Mouse (Mus musculus) CH12.LX (cell line): ENCODE results near the gene Cfap54. TPM values are rescaled to one million over a fixed set of nuclear protein-coding genes. Genes with fewer than 3 reads are reported as not detected.
A peak's percentile ranks its signal among the peaks of the same experiment; 100 is the strongest.

ENCODE experiments used
- DNase-seq: peaks from one replicate; pipeline ENCODE4 v3.0.0-alpha.2; 2013; ENCODE audit errors: extremely low read depth
- H3K27ac ChIP-seq: 2 replicates; pipeline ENCODE4 v1.5.1; 2012; ENCODE audit warnings: low read depth, mild to moderate bottlenecking, control low read depth, moderate library complexity; ENCODE audit not compliant: insufficient read depth
- H3K27me3 ChIP-seq: replicated peaks from 2 replicates; pipeline ENCODE3; 2012; ENCODE audit warnings: inconsistent platforms
- H3K36me3 ChIP-seq, 2 experiments: replicated peaks in 1 of 2; 2 replicates each; pipeline versions ENCODE3 to v1.6.1; 2012; ENCODE audit warnings: inconsistent platforms in 1 of 2, low read length in 1 of 2, mild to moderate bottlenecking in 1 of 2, mixed read lengths in 1 of 2, moderate library complexity in 1 of 2; ENCODE audit not compliant: control insufficient read depth in 1 of 2, insufficient read depth in 1 of 2
- H3K4me1 ChIP-seq, 2 experiments: 2 replicates each; pipeline ENCODE4 v1.6.1; 2012; ENCODE audit warnings: inconsistent platforms in 1 of 2, moderate library complexity in 1 of 2; ENCODE audit not compliant: insufficient read depth in 2 of 2, control insufficient read depth in 1 of 2
- H3K4me2 ChIP-seq: 2 replicates; pipeline ENCODE4 v1.6.1; 2012; ENCODE audit warnings: low read depth, mild to moderate bottlenecking, control low read depth; ENCODE audit not compliant: poor library complexity, insufficient read depth, severe bottlenecking
- H3K4me3 ChIP-seq, 3 experiments: fragments of 150-350 bp in 1 of 3; sonication (generic) in 1 of 3; replicated peaks in 1 of 3; 2 replicates each; pipeline versions ENCODE3 to v1.5.1; 2011 to 2012; ENCODE audit warnings: low read depth in 2 of 3, low read length in 2 of 3, mild to moderate bottlenecking in 2 of 3, moderate library complexity in 2 of 3, control low read depth in 1 of 3, improper control_type of control experiment in 1 of 3, inconsistent platforms in 1 of 3, mixed read lengths in 1 of 3; ENCODE audit not compliant: poor library complexity in 1 of 3
- H3K79me2 ChIP-seq: replicated peaks from 2 replicates; pipeline ENCODE4 v1.6.1; 2012; ENCODE audit warnings: mild to moderate bottlenecking, moderate library complexity; ENCODE audit not compliant: control insufficient read depth, poor library complexity, insufficient read depth, severe bottlenecking; ENCODE audit errors: extremely low read depth
- H3K9ac ChIP-seq: 2 replicates; pipeline ENCODE4 v1.6.1; 2012; ENCODE audit warnings: low read depth, mild to moderate bottlenecking, control low read depth, moderate library complexity; ENCODE audit not compliant: insufficient read depth
- H3K9me3 ChIP-seq: replicated peaks from 2 replicates; pipeline ENCODE3; 2012; ENCODE audit warnings: low read length, inconsistent platforms, mixed read lengths
- E2F4 ChIP-seq: IDR thresholded peaks from 2 replicates; pipeline ENCODE4 v1.6.1; 2011; ENCODE audit warnings: low read depth, low read length, improper control_type of control experiment; ENCODE audit not compliant: insufficient replicate concordance
- EP300 ChIP-seq: IDR thresholded peaks from 2 replicates; pipeline ENCODE4 v1.6.1; 2011; ENCODE audit warnings: low read length, improper control_type of control experiment
- ETS1 ChIP-seq: conservative IDR thresholded peaks from 2 replicates; pipeline ENCODE4 v1.6.1; 2012; ENCODE audit warnings: low read depth, mild to moderate bottlenecking, inconsistent platforms, low read length, improper control_type of control experiment, moderate library complexity
- GABPA ChIP-seq: IDR thresholded peaks from 2 replicates; pipeline ENCODE4 v1.6.1; 2012; ENCODE audit warnings: low read depth, low read length, improper control_type of control experiment, inconsistent platforms; ENCODE audit not compliant: insufficient replicate concordance
- HCFC1 ChIP-seq: IDR thresholded peaks from 2 replicates; pipeline ENCODE4 v1.6.1; 2012; ENCODE audit warnings: low read depth, mild to moderate bottlenecking, inconsistent platforms, low read length, improper control_type of control experiment
- KAT2A ChIP-seq: IDR thresholded peaks from 2 replicates; pipeline ENCODE4 v1.6.1; 2012; ENCODE audit warnings: low read length, improper control_type of control experiment, inconsistent platforms; ENCODE audit not compliant: insufficient replicate concordance
- MAFK ChIP-seq: IDR thresholded peaks from 2 replicates; pipeline ENCODE4 v1.6.1; 2011; ENCODE audit warnings: low read length, improper control_type of control experiment; ENCODE audit not compliant: insufficient replicate concordance
- MAX ChIP-seq: IDR thresholded peaks from 2 replicates; pipeline ENCODE4 v1.6.1; 2011; ENCODE audit warnings: low read length, improper control_type of control experiment
- MXI1 ChIP-seq: IDR thresholded peaks from 2 replicates; pipeline ENCODE4 v1.6.1; 2011; ENCODE audit warnings: mild to moderate bottlenecking, low read depth, low read length, improper control_type of control experiment
- NELFE ChIP-seq: IDR thresholded peaks from 2 replicates; pipeline ENCODE4 v1.6.1; 2011; ENCODE audit warnings: low read depth, low read length, improper control_type of control experiment
- NRF1 ChIP-seq: IDR thresholded peaks from 2 replicates; pipeline ENCODE4 v1.6.1; 2014; ENCODE audit warnings: low read depth, mild to moderate bottlenecking, inconsistent platforms, low read length, improper control_type of control experiment, moderate library complexity
- PAX5 ChIP-seq: IDR thresholded peaks from 2 replicates; pipeline ENCODE4 v1.6.1; 2012; ENCODE audit warnings: low read length, inconsistent platforms, mixed read lengths
- SIN3A ChIP-seq: IDR thresholded peaks from 2 replicates; pipeline ENCODE4 v1.6.1; 2012; ENCODE audit warnings: low read length, improper control_type of control experiment, inconsistent platforms
- SMC3 ChIP-seq: IDR thresholded peaks from 2 replicates; pipeline ENCODE4 v1.6.1; 2011; ENCODE audit warnings: low read depth, low read length, improper control_type of control experiment
- USF1 ChIP-seq: IDR thresholded peaks from 2 replicates; pipeline ENCODE4 v1.6.1; 2014; ENCODE audit warnings: low read depth, mild to moderate bottlenecking, inconsistent platforms, low read length, improper control_type of control experiment
- ZNF384 ChIP-seq: IDR thresholded peaks from 2 replicates; pipeline ENCODE4 v1.6.1; 2012; ENCODE audit warnings: low read depth, low read length, improper control_type of control experiment, inconsistent platforms
- dilution Hi-C: fragments of 300-500 bp; cut with MboI; formaldehyde crosslinking; loops from 2 replicates; pipeline ENCODE4 v1.14.3; 2020; ENCODE audit warnings: low sequenced_read_pairs; ENCODE audit not compliant: extremely low pct_unique_long_range_greater_than_20kb, extremely low pct_ligation_motif_present
- in situ Hi-C: fragments of 300-500 bp; cut with MboI; formaldehyde crosslinking; loops from 3 replicates; pipeline ENCODE4 v1.14.3; 2019; ENCODE audit warnings: low sequenced_read_pairs, low pct_ligation_motif_present, low pct_unique_long_range_greater_than_20kb, mixed read lengths
- polyA plus RNA-seq: library from polyadenylated mRNA; unstranded; fragments of >175 nt; gene quantifications from 2 replicates; pipeline ENCODE4 v1.2.1, GENCODE M21; 2012; ENCODE audit warnings: low read depth; ENCODE audit not compliant: insufficient read length
- total RNA-seq, 2 experiments: library from RNA; depleted of rRNA; stranded (reverse); fragments of 300-350 nt in 1 of 2; fragments of >200 nt in 1 of 2; gene quantifications; 2 replicates each; pipeline ENCODE4 v1.2.3; 2012 to 2014

The Cfap54 gene
- total and polyA plus RNA-seq, 3 experiments, result 0.38 to 1.3 (median 1.3) TPM

DNA sequence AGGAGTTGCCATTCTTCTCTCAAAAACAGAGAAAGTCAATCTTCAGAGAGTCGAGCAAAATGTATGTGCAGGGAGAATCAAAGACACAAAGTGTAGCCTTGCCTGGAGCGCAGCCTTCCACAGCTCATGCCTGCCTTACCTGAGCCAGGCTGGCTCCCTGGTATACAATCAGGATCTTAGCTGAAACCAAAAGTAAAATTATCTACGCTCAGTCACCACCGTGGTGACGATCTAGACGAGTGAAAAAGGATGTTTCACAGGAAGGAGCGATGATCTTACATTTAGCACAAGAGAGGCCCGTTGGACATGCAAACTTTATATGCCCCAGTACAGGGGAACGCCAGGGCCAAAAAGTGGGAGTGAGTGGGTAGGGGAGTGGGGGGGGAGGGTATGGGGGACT lies 75.0 kb downstream of the Cfap54 start:
- no peaks in the 10 kb centered on the region for H3K79me2 ChIP-seq
- H3K36me3 ChIP-seq, result no peaks in the 10 kb centered on the region
- H3K4me1 ChIP-seq, result peaks cover 3 to 10% of the 10 kb centered on the region in 2 experiments; a peak in 3 of 4 replicates
- DNase-seq, result peak; percentile 3
- in situ Hi-C loops, result loop anchor here (25.0 kb wide), 3 partner anchors 319 to 1744 kb away; no protein-coding TSS in a partner anchor
- no peak overlapping the region for H3K27ac ChIP-seq
- TF ChIP-seq SMC3 (no peak), MAFK (no peak), GABPA (no peak), MXI1 (no peak), KAT2A (no peak), ETS1 (no peak), USF1 (no peak), HCFC1 (no peak), EP300 (no peak), ZNF384 (no peak)
- H3K27me3 ChIP-seq, result no peaks in the 10 kb centered on the region
- peak overlapping the region in 2 of 3 experiments; percentile 28 to 51 for H3K4me3 ChIP-seq
- H3K9me3 ChIP-seq, result no peaks in the 10 kb centered on the region
- H3K4me2 ChIP-seq, result peak overlapping the region; percentile 88
- peak overlapping the region; percentile 17; the same call in 1 of the 2 replicates for H3K9ac ChIP-seq
- dilution Hi-C loops, result no loop called here

DNA sequence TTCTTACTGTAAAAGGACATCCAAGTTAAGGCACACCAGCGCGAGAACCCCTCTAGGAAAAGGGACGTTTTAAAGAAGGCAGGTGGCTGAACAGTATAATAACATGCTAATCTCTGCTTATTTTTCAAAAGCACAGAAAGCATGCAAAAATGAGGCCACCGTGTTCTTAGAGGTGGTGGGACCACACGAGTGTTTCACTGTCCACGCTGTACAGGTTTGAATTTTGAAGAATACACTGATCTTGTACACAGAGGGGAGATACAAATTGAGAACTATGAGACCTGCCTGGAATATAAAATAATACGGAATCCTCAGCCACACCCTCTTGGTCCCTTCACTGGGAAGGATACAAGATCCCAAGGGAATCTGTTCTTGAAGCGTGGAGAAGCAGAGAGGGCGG lies 82.9 kb downstream of the Cfap54 start:
- H3K27ac ChIP-seq, result no peak overlapping the region
- H3K9me3 ChIP-seq, result no peaks in the 10 kb centered on the region
- no peak for DNase-seq
- H3K4me3 ChIP-seq, result no peak overlapping the region
- no peaks in the 10 kb centered on the region for H3K79me2 ChIP-seq
- no peak overlapping the region for H3K4me2 ChIP-seq
- H3K36me3 ChIP-seq, result no peaks in the 10 kb centered on the region
- peaks cover 11 to 14% of the 10 kb centered on the region in 2 experiments; a peak in 2 of 4 replicates for H3K4me1 ChIP-seq
- in situ Hi-C loops (no loop called here), dilution Hi-C loops (no loop called here)
- no peaks in the 10 kb centered on the region for H3K27me3 ChIP-seq
- TF ChIP-seq MXI1, result no peak
- no peak for TF ChIP-seq E2F4
- TF ChIP-seq ZNF384, result no peak
- no peak for TF ChIP-seq PAX5
- no peak for TF ChIP-seq MAX
- no peak for TF ChIP-seq KAT2A
- no peak for TF ChIP-seq GABPA
- H3K9ac ChIP-seq, result no peak overlapping the region

DNA sequence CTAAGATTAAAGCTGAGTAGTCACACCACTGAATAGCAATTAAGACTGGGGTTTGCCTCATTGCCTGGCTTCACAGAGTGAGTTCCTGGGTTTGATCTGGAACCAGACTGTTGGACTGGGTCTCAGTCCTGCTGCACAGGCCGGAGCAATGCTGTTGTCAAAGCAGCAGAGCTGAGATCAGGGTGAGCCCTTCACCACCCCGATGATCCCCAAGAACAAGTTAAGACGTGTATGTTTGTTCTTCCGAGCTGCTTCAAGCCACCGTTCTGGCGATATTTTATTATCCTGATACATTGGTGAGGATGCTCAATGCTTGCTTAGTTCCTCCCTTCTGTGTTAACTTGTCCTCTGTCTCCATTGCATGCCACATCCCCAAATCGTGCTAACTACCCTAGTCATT lies 86.2 kb downstream of the Cfap54 start:
- TF ChIP-seq GABPA (no peak), SIN3A (no peak), NELFE (no peak), NRF1 (no peak)
- TF ChIP-seq, all 38 proteins: peak for 0

More for the DNA sequence above, 86.2 kb downstream of the Cfap54 start:
- H3K4me2 ChIP-seq, result no peak overlapping the region
- dilution Hi-C loops (no loop called here), in situ Hi-C loops (no loop called here)
- peak; percentile 3 for DNase-seq
- no peak overlapping the region for H3K9ac ChIP-seq
- H3K79me2 ChIP-seq, result no peaks in the 10 kb centered on the region
- H3K27me3 ChIP-seq, result no peaks in the 10 kb centered on the region
- no peaks in the 10 kb centered on the region for H3K9me3 ChIP-seq
- H3K4me1 ChIP-seq, result peaks cover 11 to 14% of the 10 kb centered on the region in 2 experiments; a peak in 2 of 4 replicates
- H3K27ac ChIP-seq, result 0 out of 2 replicates have a peak overlapping the region, but pooled peaks have one; percentile 18
- no peak overlapping the region for H3K4me3 ChIP-seq
- H3K36me3 ChIP-seq, result no peaks in the 10 kb centered on the region
